Mouse (Mus musculus) intestine, postnatal 0 days (tissue): ENCODE results near the gene Ly9. TPM values are rescaled to one million over a fixed set of nuclear protein-coding genes. Genes with fewer than 3 reads are reported as not detected.

Experiments
- ATAC-seq: fragments of 200-750 bp; cut with Nextera tagmentation; 2 replicates; pipeline ENCODE4 v1.8.0; 2017; ENCODE audit warnings: mild to moderate bottlenecking, moderate TSS enrichment, moderate library complexity
- H3K27ac ChIP-seq: fragments of 300-500 bp; sonication (generic); 2 replicates; pipeline ENCODE4 v1.5.1; 2014; ENCODE audit warnings: mild to moderate bottlenecking, low read depth, low read length, moderate library complexity
- H3K27me3 ChIP-seq: fragments of 300-500 bp; sonication (generic); replicated peaks from 2 replicates; pipeline ENCODE4 v1.6.1; 2014; ENCODE audit warnings: low read length, mixed read lengths; ENCODE audit not compliant: control insufficient read depth, insufficient read depth
- H3K36me3 ChIP-seq: fragments of 300-500 bp; sonication (generic); 2 replicates; pipeline ENCODE4 v1.6.1; 2014; ENCODE audit warnings: mild to moderate bottlenecking, moderate library complexity; ENCODE audit not compliant: control insufficient read depth, insufficient read depth
- H3K4me1 ChIP-seq: fragments of 300-500 bp; sonication (generic); replicated peaks from 2 replicates; pipeline ENCODE4 v1.6.1; 2014; ENCODE audit warnings: antibody characterized with exemption, low read length, mixed read lengths; ENCODE audit not compliant: control insufficient read depth, insufficient read depth
- H3K4me2 ChIP-seq: fragments of 300-500 bp; sonication (generic); replicated peaks from 2 replicates; pipeline ENCODE4 v1.6.1; 2014; ENCODE audit warnings: low read depth, mild to moderate bottlenecking, moderate library complexity
- H3K4me3 ChIP-seq: fragments of 300-500 bp; sonication (generic); 2 replicates; pipeline ENCODE4 v1.5.1; 2014; ENCODE audit warnings: low read depth, low read length
- H3K9ac ChIP-seq: fragments of 300-500 bp; sonication (generic); 2 replicates; pipeline ENCODE4 v1.6.1; 2014; ENCODE audit warnings: mild to moderate bottlenecking, low read depth, low read length
- H3K9me3 ChIP-seq: fragments of 300-500 bp; sonication (generic); 2 replicates; pipeline ENCODE4 v1.6.1; 2016; ENCODE audit warnings: mixed run types; ENCODE audit not compliant: control insufficient read depth
- CTCF ChIP-seq: sonication (generic); IDR thresholded peaks from 2 replicates; pipeline ENCODE4 v1.5.1; 2016; ENCODE audit warnings: low read depth, mild to moderate bottlenecking, control low read depth, antibody characterized with exemption, moderate library complexity
- WGBS: fragments of 180-500 bp; shearing (Covaris S2); extraction: QIAGEN DNeasy Blood & Tissue Kit; methylation state at CpG from one replicate; pipeline ENCODE4 v1.1.7; 2014; 5-methylcytosine and 5-hydroxymethylcytosine counted together
- polyA plus RNA-seq: library from polyadenylated mRNA; unstranded; fragments of >200 nt; fragmentation: Nextera tagmentation; extraction: Ambion mirVana; gene quantifications from 2 replicates; pipeline ENCODE4 v1.2.1, GENCODE M21; 2015

Gene Ly9
- polyA plus RNA-seq, 1 experiment from 2014 or later = 0.55 TPM

DNA sequence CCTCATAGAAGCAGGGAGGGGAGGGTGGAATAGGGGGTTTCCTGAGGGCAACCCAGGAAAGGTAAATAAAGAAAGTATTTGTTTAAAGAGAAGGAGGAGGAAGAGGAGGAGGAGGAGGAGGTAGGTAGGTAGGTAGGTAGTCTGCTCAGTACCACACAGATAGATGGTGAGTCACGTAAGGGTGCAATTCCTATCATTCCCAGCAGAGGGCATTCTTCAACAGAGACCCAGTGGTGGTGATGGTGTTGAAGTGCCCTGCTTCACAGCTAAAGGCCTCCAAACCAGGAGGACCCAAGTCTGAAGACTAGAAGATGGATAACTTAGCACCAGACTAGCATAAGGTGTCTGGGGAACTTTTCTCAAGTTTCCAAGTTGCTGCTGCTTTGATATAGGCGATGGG, 2.8 kb upstream of the Ly9 start:
- no peaks in the 10 kb centered on the region for H3K4me1 ChIP-seq
- 94% methylated on average over 2 of the region's 2 CpGs for WGBS
- H3K27ac ChIP-seq = no peak overlapping the region
- no peak overlapping the region for H3K9ac ChIP-seq
- TF ChIP-seq CTCF = peak; percentile 55
- H3K4me3 ChIP-seq = no peak overlapping the region
- H3K4me2 ChIP-seq = no peak overlapping the region
- no peak for ATAC-seq
- no peaks in the 10 kb centered on the region for H3K9me3 ChIP-seq
- H3K36me3 ChIP-seq = no peaks in the 10 kb centered on the region
- H3K27me3 ChIP-seq = no peaks in the 10 kb centered on the region

DNA sequence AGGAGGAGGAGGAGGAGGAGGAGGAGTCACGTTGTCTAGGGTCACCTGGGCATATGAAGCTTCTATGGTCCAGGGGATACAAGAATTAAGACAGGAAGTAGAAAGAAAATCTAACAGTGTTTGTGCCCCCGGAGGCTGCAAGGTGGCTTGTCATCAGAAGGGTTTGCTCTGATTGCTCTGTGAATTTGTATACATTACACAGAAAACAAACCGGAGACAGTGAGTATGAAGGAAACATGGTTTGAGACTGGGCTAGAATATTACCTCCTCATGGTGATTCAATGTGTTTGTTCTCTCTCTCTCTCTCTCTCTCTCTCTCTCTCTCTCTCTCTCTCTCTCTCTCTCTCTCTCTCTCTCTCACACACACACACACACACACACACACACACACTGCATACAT, 554 bp downstream of the Ly9 start:
- ATAC-seq = no peak
- H3K9me3 ChIP-seq = no peaks in the 10 kb centered on the region
- no peak overlapping the region for H3K9ac ChIP-seq
- TF ChIP-seq CTCF = no peak
- no peaks in the 10 kb centered on the region for H3K4me1 ChIP-seq
- no peak overlapping the region for H3K27ac ChIP-seq
- H3K4me3 ChIP-seq = no peak overlapping the region
- no peaks in the 10 kb centered on the region for H3K27me3 ChIP-seq
- no peak overlapping the region for H3K4me2 ChIP-seq
- no peaks in the 10 kb centered on the region for H3K36me3 ChIP-seq
- 55% methylated on average over 3 of the region's 3 CpGs for WGBS

DNA sequence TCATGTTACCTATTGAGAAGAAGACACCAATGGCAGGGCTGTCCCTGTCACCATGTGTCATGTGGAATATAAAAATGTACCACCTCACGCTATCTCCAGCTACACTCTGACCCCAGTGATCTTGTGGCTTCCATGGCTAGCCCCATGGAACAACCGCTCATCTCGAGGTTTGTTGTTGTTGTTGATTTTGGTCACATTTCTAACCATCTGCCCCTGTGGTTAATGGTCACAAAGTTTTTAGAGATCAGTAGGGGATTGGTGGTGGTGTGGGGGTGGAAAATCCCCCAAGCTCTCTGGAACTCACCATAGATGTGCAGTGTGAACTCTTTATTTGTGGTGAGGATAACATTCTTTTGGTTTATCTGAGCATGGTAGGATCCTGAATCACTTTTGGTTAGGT, 2.5 kb downstream of the Ly9 start:
- no peaks in the 10 kb centered on the region for H3K9me3 ChIP-seq
- H3K27ac ChIP-seq = no peak overlapping the region
- no peaks in the 10 kb centered on the region for H3K27me3 ChIP-seq
- H3K9ac ChIP-seq = no peak overlapping the region
- H3K36me3 ChIP-seq = no peaks in the 10 kb centered on the region
- TF ChIP-seq CTCF = no peak
- no peak overlapping the region for H3K4me2 ChIP-seq
- no peaks in the 10 kb centered on the region for H3K4me1 ChIP-seq
- WGBS = 82% methylated on average over 3 of the region's 3 CpGs
- no peak for ATAC-seq
- no peak overlapping the region for H3K4me3 ChIP-seq

DNA sequence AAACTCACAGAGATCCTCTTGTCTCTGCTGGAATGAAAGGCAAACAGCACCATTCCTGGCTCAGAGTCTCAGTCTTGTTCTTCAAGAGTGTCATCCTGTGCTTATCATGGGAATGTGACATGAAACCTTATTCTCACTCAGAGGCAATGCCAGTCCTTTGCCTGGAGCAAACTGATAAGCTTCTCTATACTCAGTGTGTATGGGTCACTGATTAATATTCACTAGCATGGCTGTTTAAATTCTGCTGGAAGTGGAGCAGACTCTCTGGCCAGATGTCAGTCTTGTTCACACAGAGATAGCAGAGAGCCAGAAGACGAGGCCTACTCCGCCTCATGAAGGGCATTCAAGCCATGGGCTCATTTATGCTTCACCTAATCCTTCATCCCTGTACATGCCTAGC, 22.6 kb downstream of the Ly9 start:
- no peaks in the 10 kb centered on the region for H3K36me3 ChIP-seq
- no peaks in the 10 kb centered on the region for H3K4me1 ChIP-seq
- H3K27me3 ChIP-seq = no peaks in the 10 kb centered on the region
- no peak for ATAC-seq
- no peak overlapping the region for H3K4me2 ChIP-seq
- 71% methylated on average over 2 of the region's 2 CpGs for WGBS
- H3K4me3 ChIP-seq = no peak overlapping the region
- no peaks in the 10 kb centered on the region for H3K9me3 ChIP-seq
- no peak for TF ChIP-seq CTCF
- no peak overlapping the region for H3K27ac ChIP-seq
- no peak overlapping the region for H3K9ac ChIP-seq

DNA sequence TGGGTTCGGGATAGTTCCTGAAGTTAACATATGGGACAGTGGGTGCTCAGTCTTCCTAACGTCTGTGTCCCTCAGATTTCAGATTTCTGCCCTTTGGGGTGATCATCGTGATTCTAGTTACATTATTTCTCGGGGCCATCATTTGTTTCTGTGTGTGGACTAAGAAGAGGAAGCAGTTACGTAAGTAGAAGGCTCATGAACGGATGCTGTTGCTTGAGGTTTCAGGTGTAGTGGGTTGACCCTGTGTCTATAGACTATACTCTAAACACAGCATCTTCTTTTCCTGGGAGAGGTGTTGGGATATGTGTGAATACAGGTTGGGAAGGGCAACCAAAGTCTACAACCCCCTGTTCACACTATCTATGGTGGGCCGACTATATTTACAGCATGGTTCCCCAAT, 30.0 kb downstream of the Ly9 start:
- no peak for ATAC-seq
- Histone ChIP-seq H3K4me2 (no peak overlapping the region), H3K4me3 (no peak overlapping the region), H3K27ac (no peak overlapping the region), H3K4me1 (no peaks in the 10 kb centered on the region), H3K9me3 (no peaks in the 10 kb centered on the region), H3K9ac (no peak overlapping the region), H3K27me3 (no peaks in the 10 kb centered on the region), H3K36me3 (no peaks in the 10 kb centered on the region)
- no peak for TF ChIP-seq CTCF
- WGBS = 87% methylated on average over 7 of the region's 7 CpGs

DNA sequence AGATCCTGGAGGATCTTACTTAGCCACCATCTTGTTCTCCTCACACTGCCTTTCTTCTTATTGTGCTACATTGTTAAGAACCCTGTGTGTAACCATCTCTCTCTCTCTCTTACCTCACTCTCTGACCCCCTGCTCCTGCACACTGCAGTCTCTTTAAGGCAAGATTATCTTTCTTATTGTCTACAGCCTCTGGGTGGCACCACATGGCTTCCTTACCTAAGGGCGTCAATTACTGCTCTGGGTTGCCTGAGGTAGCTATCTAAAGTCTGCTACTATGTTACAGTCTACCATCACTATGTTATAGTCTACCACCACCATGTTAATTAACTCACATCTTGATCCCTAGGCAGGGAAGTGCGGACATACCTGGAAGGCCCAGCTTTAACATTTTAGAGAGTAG, 38.8 kb downstream of the Ly9 start:
- H3K4me1 ChIP-seq = no peaks in the 10 kb centered on the region
- 59% methylated on average over 2 of the region's 2 CpGs for WGBS

DNA sequence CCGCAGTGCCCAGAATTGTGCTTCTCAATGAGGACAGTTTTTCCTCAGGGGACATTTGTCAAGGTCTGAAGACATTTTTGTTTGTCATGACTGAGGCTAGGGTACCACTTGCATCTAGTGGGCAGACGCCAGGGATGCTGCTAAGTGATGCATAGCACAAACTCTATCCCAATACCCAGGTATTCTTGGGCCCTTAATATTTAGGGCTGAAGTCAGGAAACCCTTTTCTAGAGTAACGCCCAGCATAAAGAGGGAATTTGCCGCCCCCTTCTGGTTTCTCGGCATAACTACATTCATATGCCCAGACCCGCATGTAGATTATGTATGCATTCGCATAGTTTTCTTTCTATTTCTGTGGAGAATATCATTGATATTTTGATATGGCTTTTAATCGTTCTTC, 40.4 kb downstream of the Ly9 start:
- Histone ChIP-seq H3K27ac (no peak overlapping the region), H3K9ac (no peak overlapping the region), H3K4me1 (no peaks in the 10 kb centered on the region), H3K4me2 (no peak overlapping the region), H3K9me3 (no peaks in the 10 kb centered on the region), H3K4me3 (no peak overlapping the region), H3K27me3 (no peaks in the 10 kb centered on the region), H3K36me3 (no peaks in the 10 kb centered on the region)
- WGBS = 19% methylated on average over 8 of the region's 8 CpGs
- TF ChIP-seq CTCF = peak; percentile 83
- ATAC-seq = 0 out of 2 replicates have a peak, but pooled peaks have one; percentile 22

More for the DNA sequence above, 38.8 kb downstream of the Ly9 start:
- H3K9ac ChIP-seq = no peak overlapping the region
- H3K27me3 ChIP-seq = no peaks in the 10 kb centered on the region
- no peaks in the 10 kb centered on the region for H3K36me3 ChIP-seq
- H3K4me2 ChIP-seq = no peak overlapping the region
- H3K9me3 ChIP-seq = no peaks in the 10 kb centered on the region
- H3K4me3 ChIP-seq = no peak overlapping the region
- H3K27ac ChIP-seq = no peak overlapping the region
- peak; percentile 22; the same call in 1 of the 2 replicates for TF ChIP-seq CTCF
- no peak for ATAC-seq
